Mouse (Mus musculus) cerebellum, postnatal 25 days (tissue): Measurements from ENCODE around the gene Hmbs.
"Not testable (repeated sequence)": the region's sequence is repeated elsewhere in the genome, so short reads cannot be mapped to it uniquely, and the experiment has no call there.

Source experiments
- DNase-seq, 2 experiments: peaks; one replicate each; pipeline ENCODE4 v3.0.0; 2021; ENCODE audit warnings: mixed read lengths in 2 of 2

Gene Hmbs

DNA sequence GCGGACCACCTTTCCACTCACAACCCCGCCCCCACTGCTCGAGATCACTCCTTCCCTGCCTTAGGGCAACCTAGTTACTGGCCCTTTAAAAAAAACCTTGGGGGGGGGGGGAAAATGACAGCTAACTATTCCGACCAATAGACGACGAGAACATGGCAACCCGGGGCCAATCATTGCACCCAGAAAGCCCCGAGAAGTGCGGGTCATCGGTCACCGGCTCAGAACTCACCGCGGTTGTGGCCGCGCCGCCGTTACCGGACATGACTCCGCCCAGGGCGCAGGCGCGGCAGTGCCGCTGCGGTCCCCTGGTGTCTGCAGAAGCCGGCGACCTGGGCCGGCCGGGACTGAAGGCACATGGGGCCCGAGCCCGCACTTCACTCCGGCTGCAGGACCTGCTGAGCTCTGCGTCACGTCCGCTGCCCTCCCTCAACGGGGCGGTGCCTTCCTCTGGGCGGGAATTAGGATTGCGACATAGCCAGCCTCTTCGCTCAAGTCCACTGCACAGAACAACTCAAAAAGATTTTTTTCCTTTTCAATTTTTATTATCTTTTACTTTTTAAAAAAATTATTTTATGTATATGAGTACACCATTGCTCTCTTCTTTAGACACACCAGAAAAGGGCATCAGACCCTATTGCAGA, at the start of gene Hmbs:
TSS of gene Hmbs (minus strand) at position 448 of the 641 bp plus-strand sequence.
- DNase-seq, result peak; percentile 91 to 95

DNA sequence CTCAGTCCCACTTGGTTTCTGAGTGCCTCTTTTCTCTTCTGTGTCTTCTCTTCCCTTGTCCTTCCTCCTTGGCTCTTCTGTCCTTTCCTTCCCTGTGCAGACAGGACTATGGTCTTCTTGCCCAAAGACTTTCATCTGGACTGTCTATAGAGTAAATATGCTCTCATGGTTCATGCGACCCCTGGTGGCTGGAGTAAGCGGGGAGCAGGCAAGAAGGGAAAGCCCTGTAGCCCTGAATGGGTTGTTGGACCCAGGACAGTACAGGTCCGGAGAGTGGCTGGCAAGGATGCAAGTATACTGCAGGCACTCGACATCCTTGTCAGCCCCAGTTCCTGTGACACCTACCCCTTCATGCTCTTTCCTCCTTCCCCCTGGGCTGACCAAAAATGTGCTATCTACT, 47.4 kb upstream of the Hmbs start:
- DNase-seq, result peak; percentile 71 to 88

DNA sequence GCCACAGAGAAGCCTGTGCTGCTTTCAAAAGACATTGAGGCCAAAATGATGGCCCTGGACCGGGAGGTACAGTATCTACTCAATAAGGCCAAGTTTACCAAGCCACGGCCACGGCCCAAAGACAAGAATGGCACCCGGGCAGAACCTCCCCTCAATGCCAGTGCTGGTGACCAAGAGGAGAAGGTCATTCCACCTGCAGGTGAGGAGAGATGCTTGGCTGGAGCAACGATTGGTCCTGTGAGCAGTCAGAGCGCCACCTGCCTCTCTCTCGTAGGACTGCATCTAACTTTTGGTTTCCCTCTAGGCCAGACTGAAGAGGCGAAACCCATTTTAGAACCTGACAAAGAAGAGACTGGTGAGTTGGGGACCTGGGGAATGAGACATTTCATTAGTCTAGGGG, 45.2 kb upstream of the Hmbs start:
- peak; percentile 78 to 85 for DNase-seq

GRCm38 (mm10) chr9:44387221-44387620, 43.2 kb upstream of the Hmbs start:
- peak in 1 of 2 experiments; percentile 19 for DNase-seq

GRCm38 (mm10) chr9:44384596-44384995, 40.6 kb upstream of the Hmbs start:
- peak in 1 of 2 experiments; percentile 7 for DNase-seq

DNA sequence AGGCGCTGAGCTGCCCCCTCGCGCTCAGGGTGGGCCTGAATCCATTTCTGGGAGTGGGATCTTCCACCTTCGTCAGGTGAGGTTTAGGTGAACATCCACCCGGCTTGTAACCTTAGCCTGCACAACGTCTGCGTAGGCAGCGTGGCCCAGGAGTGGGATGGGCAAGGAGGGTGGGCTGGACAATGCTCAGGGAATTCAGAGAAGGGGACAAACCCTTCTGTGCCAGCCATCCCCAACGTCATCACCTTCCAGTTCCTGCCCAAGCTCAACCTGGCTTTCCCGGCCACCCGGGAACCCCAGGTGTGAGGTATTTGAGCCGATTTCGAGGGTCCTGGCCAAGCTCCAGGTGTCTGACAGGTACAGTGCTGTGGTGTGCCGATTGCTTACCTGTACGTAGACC, 35.8 kb upstream of the Hmbs start:
- DNase-seq, result peak in 1 of 2 experiments; percentile 57

DNA sequence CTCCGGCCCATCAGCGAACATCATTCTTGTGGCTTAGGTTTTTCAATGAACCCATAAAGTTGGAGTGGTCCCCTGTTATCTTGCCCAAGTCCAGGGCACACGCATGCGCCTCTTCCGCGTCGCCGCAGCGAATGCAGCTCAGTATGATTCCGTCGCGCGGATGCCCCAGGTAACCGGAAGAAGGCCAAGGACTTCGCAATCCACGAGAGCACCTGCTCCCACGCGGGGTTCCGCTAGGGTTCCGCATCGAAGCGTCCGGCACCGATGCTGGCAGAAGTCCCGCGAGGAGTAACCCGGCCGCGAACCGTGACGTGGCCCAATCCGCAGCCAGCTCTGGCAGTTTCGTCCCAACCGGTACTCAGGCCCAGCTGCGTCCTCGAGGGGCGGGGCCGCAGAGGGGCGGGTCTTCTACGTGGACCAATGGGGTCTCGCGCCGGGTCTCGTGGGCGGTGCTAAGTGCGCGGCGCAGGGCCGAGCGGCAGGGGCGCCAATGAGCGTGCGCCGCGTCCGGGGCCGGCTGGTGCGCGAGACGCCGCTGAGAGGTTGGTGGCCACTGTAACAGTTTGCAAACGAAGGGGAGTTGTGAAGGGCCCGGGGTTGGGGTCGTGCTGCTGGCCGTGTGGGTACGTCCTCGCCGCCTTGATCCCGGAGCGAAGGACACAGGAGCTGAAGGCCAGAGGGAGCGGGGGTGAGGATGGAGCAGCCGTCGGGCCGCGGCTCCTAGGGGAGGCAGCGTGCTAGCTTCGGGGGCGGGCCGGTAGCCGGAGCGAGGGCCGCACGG, 35.2 kb upstream of the Hmbs start, which contains the start of gene Hyou1:
TSS of gene Hyou1 (plus strand) at position 437 of the 781 bp plus-strand sequence.
- peak; percentile 100 for DNase-seq

GRCm38 (mm10) chr9:44378153-44378730, 34.2 kb upstream of the Hmbs start:
- DNase-seq, result no peak

- not testable (repeated sequence) for DNase-seq
Observed at GRCm38 (mm10) chr9:44377335-44377734, 33.3 kb upstream of the Hmbs start.

DNA sequence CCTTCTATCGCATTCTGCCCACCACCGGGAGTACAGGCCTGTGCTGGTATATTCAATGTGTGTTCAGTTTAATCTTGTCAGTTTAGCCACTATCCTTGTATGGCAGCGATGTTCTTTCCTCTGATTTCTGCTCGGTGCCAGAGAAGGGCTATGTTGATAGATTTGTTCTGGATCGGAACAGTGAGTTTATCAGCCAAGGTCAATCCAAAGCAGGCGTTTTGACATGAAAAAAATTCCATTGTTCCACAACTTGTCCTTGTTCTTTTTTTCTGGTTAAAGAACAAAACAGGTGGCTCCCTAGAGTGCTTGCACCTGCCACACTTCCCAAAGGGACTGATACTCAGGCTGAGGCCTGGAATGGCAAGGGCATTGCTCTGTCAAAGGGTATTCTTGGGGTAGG, 32.1 kb upstream of the Hmbs start:
- DNase-seq, result no peak

DNA sequence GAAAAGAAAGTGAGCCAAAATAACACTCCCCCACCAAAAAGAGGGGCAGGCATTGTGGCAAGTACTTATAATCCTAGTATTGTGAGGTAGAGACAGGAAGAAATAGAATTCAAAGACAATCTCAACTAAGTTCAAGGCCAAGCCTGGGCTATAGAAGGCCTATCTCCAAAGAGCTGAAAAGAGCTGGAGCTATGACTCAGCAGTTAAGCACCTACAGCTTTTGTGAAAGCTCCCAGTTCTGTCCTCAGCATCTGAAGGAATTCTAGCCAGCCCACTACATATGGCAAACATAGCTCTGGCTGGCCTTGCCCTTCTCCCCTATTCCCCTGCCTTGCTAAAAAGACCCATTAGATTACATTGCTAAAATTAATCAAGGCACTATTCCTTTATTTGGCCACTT, 29.4 kb upstream of the Hmbs start:
- DNase-seq, result no peak

GRCm38 (mm10) chr9:44364480-44364879, 20.5 kb upstream of the Hmbs start:
- no peak for DNase-seq

DNA sequence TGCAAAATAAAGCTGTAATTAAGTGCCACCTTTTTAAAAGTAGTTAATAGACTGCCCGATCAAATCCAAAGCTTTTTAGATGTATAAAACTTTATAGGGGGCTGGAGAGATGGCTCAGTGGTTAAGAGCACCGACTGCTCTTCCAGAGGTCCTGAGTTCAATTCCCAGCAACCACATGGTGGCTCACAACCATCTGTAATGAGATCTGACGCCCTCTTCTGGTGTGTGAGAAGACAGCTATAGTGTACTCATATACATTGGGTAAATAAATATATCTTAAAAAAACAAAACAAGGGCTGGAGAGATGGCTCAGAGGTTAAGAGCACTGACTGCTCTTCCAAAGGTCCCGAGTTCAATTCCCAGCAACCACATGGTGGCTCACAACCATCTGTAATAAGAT, 17.9 kb upstream of the Hmbs start:
- DNase-seq, result not testable (repeated sequence)

DNA sequence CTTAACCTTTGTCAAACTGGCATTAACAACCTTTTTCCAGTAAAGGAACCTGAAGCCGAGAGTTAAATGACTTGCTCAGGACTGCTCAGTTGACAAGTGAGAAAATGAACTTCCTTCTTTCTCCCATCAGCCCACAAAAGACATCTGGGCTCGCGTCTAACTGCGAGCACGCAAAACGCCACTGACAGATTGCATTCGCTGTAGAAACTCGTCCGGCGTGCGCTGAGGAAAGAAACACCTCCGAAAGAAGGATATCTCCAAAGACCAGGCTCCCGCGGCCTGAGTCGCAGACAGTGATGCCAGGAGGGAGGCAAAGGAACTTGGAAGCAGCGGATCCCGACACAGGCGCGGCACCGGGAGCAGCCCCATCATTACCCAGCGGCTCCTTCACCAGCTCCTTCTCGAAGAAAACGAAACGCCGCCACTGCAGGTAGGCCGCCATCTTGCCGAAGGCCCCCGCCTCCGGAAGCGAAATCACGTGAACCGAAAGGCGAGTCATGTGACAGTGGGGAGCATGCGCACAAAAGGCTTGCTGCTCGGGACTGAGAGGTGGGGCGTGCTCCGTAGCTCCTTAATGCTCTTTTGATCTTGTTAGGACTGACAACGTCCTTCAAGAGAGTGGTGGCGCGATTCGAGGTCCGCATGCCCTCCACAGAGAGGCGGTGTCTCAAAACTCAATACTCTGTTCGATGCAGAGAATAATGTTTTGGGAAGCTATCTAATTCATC, 17.3 kb upstream of the Hmbs start, which contains the start of gene Vps11:
TSS of gene Vps11 (minus strand) at position 481 of the 728 bp plus-strand sequence.
- peak; percentile 94 to 97 for DNase-seq

- no peak for DNase-seq
Observed at GRCm38 (mm10) chr9:44357207-44357606, 13.2 kb upstream of the Hmbs start.

GRCm38 (mm10) chr9:44353142-44353541, 9.1 kb upstream of the Hmbs start:
- no peak for DNase-seq

- no peak for DNase-seq
Observed at GRCm38 (mm10) chr9:44352337-44352736, 8.3 kb upstream of the Hmbs start.

- DNase-seq, result no peak
Observed at GRCm38 (mm10) chr9:44351396-44351795, 7.4 kb upstream of the Hmbs start.

- DNase-seq, result no peak
Observed at GRCm38 (mm10) chr9:44348546-44348945, 4.5 kb upstream of the Hmbs start.

DNA sequence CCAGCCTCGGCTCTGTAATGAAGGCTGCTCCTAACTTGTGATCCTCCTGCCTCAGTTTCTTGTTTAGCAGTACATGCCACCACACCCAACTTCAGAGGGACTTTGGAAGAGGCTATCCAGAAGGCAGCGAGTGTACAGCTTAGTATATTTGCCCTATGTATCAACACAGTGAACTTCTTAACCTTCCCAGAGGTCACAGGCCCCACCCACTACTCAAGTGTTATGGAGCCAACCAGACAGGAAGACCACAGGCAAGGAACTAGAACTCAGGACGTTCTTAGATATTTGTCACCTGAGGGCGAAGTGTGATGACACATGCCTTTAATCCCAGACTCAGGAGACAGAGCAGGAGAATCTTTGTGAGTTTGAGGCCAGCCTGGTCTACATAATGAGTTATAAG, 3.6 kb upstream of the Hmbs start:
- no peak for DNase-seq

GRCm38 (mm10) chr9:44347166-44347565, 3.1 kb upstream of the Hmbs start:
- no peak for DNase-seq

DNA sequence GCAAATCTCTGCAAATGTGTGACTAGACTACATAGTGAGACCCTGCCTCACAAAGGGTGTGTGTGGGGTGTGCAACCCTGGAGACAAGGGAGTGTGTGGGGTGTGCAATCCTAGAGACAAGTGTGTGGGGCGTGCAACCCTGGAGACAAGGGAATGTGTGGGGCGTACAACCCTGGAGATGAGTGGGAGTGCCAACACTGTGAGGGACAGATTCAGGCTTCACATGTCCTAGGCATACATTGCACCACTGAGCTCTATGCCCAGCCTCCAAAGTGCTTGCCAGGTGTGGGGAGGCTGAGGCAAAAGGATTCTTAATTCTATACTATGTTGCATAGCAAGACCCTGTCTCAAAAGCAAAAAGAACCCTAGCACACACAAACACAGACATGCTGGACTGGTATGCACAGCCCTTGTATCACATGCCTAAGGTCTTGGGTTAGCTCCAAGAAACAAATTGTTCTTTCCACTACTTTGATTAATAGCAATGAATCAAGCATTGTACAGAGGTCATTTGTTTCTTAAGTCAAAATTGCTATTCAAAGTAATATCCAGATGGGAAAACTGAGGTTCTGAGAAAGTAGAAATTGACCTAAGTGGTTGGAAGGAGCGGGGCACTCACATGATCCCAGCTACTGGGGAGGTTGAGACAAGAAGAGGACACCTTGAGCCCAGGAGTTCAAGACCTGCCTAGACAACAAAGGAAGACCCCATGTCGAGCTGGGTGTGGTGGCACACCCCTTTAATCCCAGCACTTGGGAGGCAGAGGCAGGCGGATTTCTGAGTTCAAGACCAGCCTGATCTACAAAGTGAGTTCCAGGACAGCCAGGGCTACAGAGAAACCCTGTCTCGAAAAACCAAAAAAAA, 1.8 kb upstream of the Hmbs start:
- DNase-seq, result no peak
